Mouse (Mus musculus): ENCODE data around the gene Ikbke. TPM values are rescaled to one million over a fixed set of nuclear protein-coding genes. Genes with fewer than 3 reads are reported as not detected.
A peak's percentile ranks its signal among the peaks of the same experiment; 100 is the strongest.

The Ikbke gene
- polyA plus RNA-seq, 2 experiments: 4.2 to 13.4 TPM

- H3K27me3 ChIP-seq (ENCODE audit: control insufficient read depth, insufficient read depth, low read length): no peaks in the 10 kb centered on the region
- H3K9me3 ChIP-seq (ENCODE audit: control insufficient read depth, low read length): no peaks in the 10 kb centered on the region
- DNase-seq (ENCODE audit: low spot score) (no peak), ATAC-seq (ENCODE audit: low FRiP score, low read depth) (no peak)
- no peaks in the 10 kb centered on the region for H3K36me3 ChIP-seq (ENCODE audit: control insufficient read depth, insufficient read depth, low read length)
- H3K4me3 ChIP-seq (replicated peaks; ENCODE audit: low read length): no peak overlapping the region
- no peak overlapping the region for H3K27ac ChIP-seq (replicated peaks; ENCODE audit: low read depth, low read length)
- no peak overlapping the region for H3K9ac ChIP-seq (ENCODE audit: low read depth, low read length, severe bottlenecking)
- H3K4me2 ChIP-seq (replicated peaks; ENCODE audit: low read depth, low read length, severe bottlenecking): no peak overlapping the region
- 61% methylated on average over 7 of the region's 7 CpGs for WGBS
- no peak for TF ChIP-seq POLR2A (IDR thresholded peaks at IDR 0.05; ENCODE audit: borderline replicate concordance, extremely low read depth, insufficient read depth, insufficient read length)
- H3K4me1 ChIP-seq (ENCODE audit: control insufficient read depth, insufficient read depth, low read length): no peaks in the 10 kb centered on the region
These were observed 51.2 kb downstream of the Ikbke start for GRCm38 (mm10) chr1:131228225-131228624.

- Histone ChIP-seq H3K36me3 (ENCODE audit: control insufficient read depth, insufficient read depth, low read length) (no peaks in the 10 kb centered on the region), H3K4me2 (replicated peaks; ENCODE audit: low read depth, low read length, severe bottlenecking) (no peak overlapping the region), H3K27ac (replicated peaks; ENCODE audit: low read depth, low read length) (no peak overlapping the region), H3K27me3 (ENCODE audit: control insufficient read depth, insufficient read depth, low read length) (no peaks in the 10 kb centered on the region), H3K4me3 (replicated peaks; ENCODE audit: low read length) (no peak overlapping the region), H3K9ac (ENCODE audit: low read depth, low read length, severe bottlenecking) (no peak overlapping the region), H3K4me1 (ENCODE audit: control insufficient read depth, insufficient read depth, low read length) (no peaks in the 10 kb centered on the region), H3K9me3 (ENCODE audit: control insufficient read depth, low read length) (no peaks in the 10 kb centered on the region)
- TF ChIP-seq POLR2A (IDR thresholded peaks at IDR 0.05; ENCODE audit: borderline replicate concordance, extremely low read depth, insufficient read depth, insufficient read length): no peak
- ATAC-seq (ENCODE audit: low FRiP score, low read depth) (0 out of 2 replicates have a peak, but pooled peaks have one; percentile 30), DNase-seq (ENCODE audit: low spot score) (no peak)
- WGBS: 73% methylated on average over 12 of the region's 12 CpGs
These were observed 54.4 kb downstream of the Ikbke start for GRCm38 (mm10) chr1:131224848-131225471.

GRCm38 (mm10) chr1:131223345-131223744 is 56.1 kb downstream of the Ikbke start:
- Histone ChIP-seq H3K9ac (ENCODE audit: low read depth, low read length, severe bottlenecking) (no peak overlapping the region), H3K4me1 (ENCODE audit: control insufficient read depth, insufficient read depth, low read length) (no peaks in the 10 kb centered on the region), H3K27me3 (ENCODE audit: control insufficient read depth, insufficient read depth, low read length) (no peaks in the 10 kb centered on the region), H3K9me3 (ENCODE audit: control insufficient read depth, low read length) (no peaks in the 10 kb centered on the region), H3K36me3 (ENCODE audit: control insufficient read depth, insufficient read depth, low read length) (no peaks in the 10 kb centered on the region), H3K4me3 (replicated peaks; ENCODE audit: low read length) (no peak overlapping the region), H3K4me2 (replicated peaks; ENCODE audit: low read depth, low read length, severe bottlenecking) (no peak overlapping the region), H3K27ac (replicated peaks; ENCODE audit: low read depth, low read length) (no peak overlapping the region)
- ATAC-seq (ENCODE audit: low FRiP score, low read depth): no peak
- no peak for DNase-seq (ENCODE audit: low spot score)
- 92% methylated on average over 2 of the region's 2 CpGs for WGBS
- no peak for TF ChIP-seq POLR2A (IDR thresholded peaks at IDR 0.05; ENCODE audit: borderline replicate concordance, extremely low read depth, insufficient read depth, insufficient read length)

GRCm38 (mm10) chr1:131221822-131222590 is 57.4 kb downstream of the Ikbke start:
- H3K27ac ChIP-seq (replicated peaks; ENCODE audit: low read depth, low read length): no peak overlapping the region
- WGBS: 74% methylated on average over 13 of the region's 13 CpGs
- H3K36me3 ChIP-seq (ENCODE audit: control insufficient read depth, insufficient read depth, low read length): no peaks in the 10 kb centered on the region
- ATAC-seq (ENCODE audit: low FRiP score, low read depth) (no peak), DNase-seq (ENCODE audit: low spot score) (no peak)
- no peak overlapping the region for H3K4me3 ChIP-seq (replicated peaks; ENCODE audit: low read length)
- no peaks in the 10 kb centered on the region for H3K27me3 ChIP-seq (ENCODE audit: control insufficient read depth, insufficient read depth, low read length)
- H3K9me3 ChIP-seq (ENCODE audit: control insufficient read depth, low read length): no peaks in the 10 kb centered on the region
- H3K4me2 ChIP-seq (replicated peaks; ENCODE audit: low read depth, low read length, severe bottlenecking): no peak overlapping the region
- no peak overlapping the region for H3K9ac ChIP-seq (ENCODE audit: low read depth, low read length, severe bottlenecking)
- no peaks in the 10 kb centered on the region for H3K4me1 ChIP-seq (ENCODE audit: control insufficient read depth, insufficient read depth, low read length)
- no peak for TF ChIP-seq POLR2A (IDR thresholded peaks at IDR 0.05; ENCODE audit: borderline replicate concordance, extremely low read depth, insufficient read depth, insufficient read length)

- Histone ChIP-seq H3K27me3 (ENCODE audit: control insufficient read depth, insufficient read depth, low read length) (no peaks in the 10 kb centered on the region), H3K36me3 (ENCODE audit: control insufficient read depth, insufficient read depth, low read length) (no peaks in the 10 kb centered on the region), H3K9ac (ENCODE audit: low read depth, low read length, severe bottlenecking) (no peak overlapping the region), H3K4me3 (replicated peaks; ENCODE audit: low read length) (no peak overlapping the region), H3K4me2 (replicated peaks; ENCODE audit: low read depth, low read length, severe bottlenecking) (no peak overlapping the region), H3K27ac (replicated peaks; ENCODE audit: low read depth, low read length) (no peak overlapping the region), H3K4me1 (ENCODE audit: control insufficient read depth, insufficient read depth, low read length) (no peaks in the 10 kb centered on the region), H3K9me3 (ENCODE audit: control insufficient read depth, low read length) (no peaks in the 10 kb centered on the region)
- DNase-seq (ENCODE audit: low spot score): no peak
- WGBS: 89% methylated on average over 11 of the region's 11 CpGs
- no peak for ATAC-seq (ENCODE audit: low FRiP score, low read depth)
- TF ChIP-seq POLR2A (IDR thresholded peaks at IDR 0.05; ENCODE audit: borderline replicate concordance, extremely low read depth, insufficient read depth, insufficient read length): no peak
These were observed 60.5 kb downstream of the Ikbke start for GRCm38 (mm10) chr1:131218933-131219332.

Measured in limb, embryonic 14.5 days (tissue).